Mouse (Mus musculus) E14TG2a.4 (cell line): Measurements from ENCODE around the gene Rsph1.

Source experiments
- CTCF ChIP-seq: conservative IDR thresholded peaks from 2 replicates; pipeline ENCODE4 v1.5.1; 2014; ENCODE audit warnings: low read length
- NANOG ChIP-seq: IDR thresholded peaks from 2 replicates; pipeline ENCODE4 v1.6.1; 2014; ENCODE audit warnings: borderline replicate concordance, low read length, mixed read lengths
- POU5F1 ChIP-seq: IDR thresholded peaks from 2 replicates; pipeline ENCODE4 v1.6.1; 2014; ENCODE audit warnings: low read length, borderline replicate concordance

DNA sequence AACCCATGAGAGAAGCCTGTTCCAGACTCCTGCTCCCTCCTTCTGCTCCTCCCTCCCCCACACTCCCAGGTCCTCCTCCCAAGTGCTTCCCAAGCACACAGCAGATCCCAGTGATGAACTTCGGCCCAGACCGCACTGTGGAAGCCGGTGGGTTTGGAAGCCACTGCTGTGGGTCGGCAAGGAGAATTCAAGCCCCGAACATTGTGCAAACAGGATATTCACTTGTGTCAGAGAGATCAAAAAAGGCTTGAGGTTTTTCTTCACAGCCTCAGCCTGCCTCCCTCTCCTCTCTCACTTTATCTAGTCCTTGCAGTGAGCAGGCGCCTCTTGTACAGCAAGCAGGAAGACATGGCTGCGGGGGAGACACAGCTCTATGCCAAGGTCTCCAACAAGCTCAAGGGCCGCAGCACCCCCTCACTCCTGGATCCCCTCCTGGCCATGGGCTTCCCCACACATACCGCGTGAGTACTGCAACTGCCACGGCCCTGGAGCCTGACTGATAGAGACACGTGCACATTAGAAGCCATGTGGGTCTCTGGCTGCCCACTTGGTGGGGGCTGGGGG lies 69.3 kb downstream of the Rsph1 start, which contains the start of gene Ubash3a:
- TF ChIP-seq NANOG: no peak
- no peak for TF ChIP-seq CTCF
- no peak for TF ChIP-seq POU5F1
